In genomic region chr8:86540906-86541305, GRCm38 (mm10) we compare ENCODE assay signal across 12 mouse cellular contexts.
"Had no signal": no experiment of that assay in that cellular context is flagged by ENCODE, and none has a peak within 500 bp of the region (broad histone marks: within the 10 kb centered on the region; RNA-seq: fewer than 3 reads in every experiment).

No protein-coding gene starts in this region.

- DNase-seq: retina, postnatal 1 day; right cerebral cortex, adult 18-20 months; right cerebral cortex, postnatal 14 days; right cerebral cortex, postnatal 25 days; right cerebral cortex, postnatal 4 days; spleen, adult 18-20 months; thymus, adult 18-20 months; thymus, adult 2 months; thymus, postnatal 14 days; thymus, postnatal 25 days; thymus, postnatal 36 days; thymus, postnatal 4 days had no signal
